Mouse (Mus musculus): ENCODE measurements around the gene Metap1d. TPM values are rescaled to one million over a fixed set of nuclear protein-coding genes. Genes with fewer than 3 reads are reported as not detected.

Gene Metap1d
- polyA plus RNA-seq, 1 experiment from 2014 or later: 43.0 TPM

GRCm38 (mm10) chr2:71550330-71550729 is 97.3 kb downstream of the Metap1d start:
- ATAC-seq (ENCODE audit: low read depth) (no peak), DNase-seq (ENCODE audit: low spot score) (no peak)
- Histone ChIP-seq H3K4me1 (ENCODE audit: control insufficient read depth, insufficient read depth, low read length) (peaks cover 10% of the 10 kb centered on the region), H3K4me2 (ENCODE audit: low read depth, low read length) (no peak overlapping the region), H3K27ac (replicated peaks; ENCODE audit: low read depth, low read length) (no peak overlapping the region), H3K9me3 (ENCODE audit: control insufficient read depth, low read length) (no peaks in the 10 kb centered on the region), H3K36me3 (ENCODE audit: control insufficient read depth, insufficient read depth, low read length) (no peaks in the 10 kb centered on the region), H3K9ac (ENCODE audit: low read depth, low read length) (no peak overlapping the region), H3K4me3 (ENCODE audit: low read depth, low read length) (no peak overlapping the region), H3K27me3 (replicated peaks; ENCODE audit: control insufficient read depth, insufficient read depth, low read length) (peaks cover 67% of the 10 kb centered on the region)
- WGBS: 33% methylated on average over 3 of the region's 3 CpGs

GRCm38 (mm10) chr2:71551704-71552103 is 98.6 kb downstream of the Metap1d start:
- no peak overlapping the region for H3K9ac ChIP-seq (ENCODE audit: low read depth, low read length)
- H3K4me2 ChIP-seq (ENCODE audit: low read depth, low read length): peak overlapping the region; percentile 39; the same call in 1 of the 2 replicates
- H3K27me3 ChIP-seq (replicated peaks; ENCODE audit: control insufficient read depth, insufficient read depth, low read length): peaks cover 57% of the 10 kb centered on the region

GRCm38 (mm10) chr2:71556071-71556470 is 103.0 kb downstream of the Metap1d start:
- no peak for DNase-seq (ENCODE audit: low spot score)
- Histone ChIP-seq H3K27me3 (replicated peaks; ENCODE audit: control insufficient read depth, insufficient read depth, low read length) (peaks cover 24% of the 10 kb centered on the region), H3K9ac (ENCODE audit: low read depth, low read length) (no peak overlapping the region), H3K4me3 (ENCODE audit: low read depth, low read length) (no peak overlapping the region), H3K36me3 (ENCODE audit: control insufficient read depth, insufficient read depth, low read length) (no peaks in the 10 kb centered on the region), H3K4me1 (ENCODE audit: control insufficient read depth, insufficient read depth, low read length) (no peaks in the 10 kb centered on the region), H3K27ac (replicated peaks; ENCODE audit: low read depth, low read length) (no peak overlapping the region), H3K9me3 (ENCODE audit: control insufficient read depth, low read length) (peaks cover 8% of the 10 kb centered on the region; the same call in 1 of the 2 replicates), H3K4me2 (ENCODE audit: low read depth, low read length) (no peak overlapping the region)
- WGBS: 65% methylated on average over 5 of the region's 5 CpGs
- no peak for ATAC-seq (ENCODE audit: low read depth)

More at GRCm38 (mm10) chr2:71551704-71552103, 98.6 kb downstream of the Metap1d start:
- no peak overlapping the region for H3K27ac ChIP-seq (replicated peaks; ENCODE audit: low read depth, low read length)
- H3K36me3 ChIP-seq (ENCODE audit: control insufficient read depth, insufficient read depth, low read length): no peaks in the 10 kb centered on the region
- no peaks in the 10 kb centered on the region for H3K9me3 ChIP-seq (ENCODE audit: control insufficient read depth, low read length)
- peaks cover 2% of the 10 kb centered on the region for H3K4me1 ChIP-seq (ENCODE audit: control insufficient read depth, insufficient read depth, low read length)
- ATAC-seq (ENCODE audit: low read depth) (0 out of 2 replicates have a peak, but pooled peaks have one; percentile 38), DNase-seq (ENCODE audit: low spot score) (no peak)
- 4% methylated on average over 16 of the region's 18 CpGs for WGBS
- peak overlapping the region; percentile 11; the same call in 1 of the 2 replicates for H3K4me3 ChIP-seq (ENCODE audit: low read depth, low read length)

GRCm38 (mm10) chr2:71566466-71566865 is 113.4 kb downstream of the Metap1d start:
- Histone ChIP-seq H3K27ac (replicated peaks; ENCODE audit: low read depth, low read length) (no peak overlapping the region), H3K4me2 (ENCODE audit: low read depth, low read length) (no peak overlapping the region), H3K36me3 (ENCODE audit: control insufficient read depth, insufficient read depth, low read length) (no peaks in the 10 kb centered on the region), H3K9ac (ENCODE audit: low read depth, low read length) (no peak overlapping the region), H3K4me3 (ENCODE audit: low read depth, low read length) (no peak overlapping the region), H3K4me1 (ENCODE audit: control insufficient read depth, insufficient read depth, low read length) (no peaks in the 10 kb centered on the region), H3K9me3 (ENCODE audit: control insufficient read depth, low read length) (no peaks in the 10 kb centered on the region), H3K27me3 (replicated peaks; ENCODE audit: control insufficient read depth, insufficient read depth, low read length) (no peaks in the 10 kb centered on the region)
- no peak for DNase-seq (ENCODE audit: low spot score)
- ATAC-seq (ENCODE audit: low read depth): no peak
- WGBS: 77% methylated on average over 9 of the region's 9 CpGs

- H3K4me3 ChIP-seq (ENCODE audit: low read depth, low read length): no peak overlapping the region
- 20% methylated on average over 4 of the region's 4 CpGs for WGBS
- no peak overlapping the region for H3K4me2 ChIP-seq (ENCODE audit: low read depth, low read length)
- H3K9me3 ChIP-seq (ENCODE audit: control insufficient read depth, low read length): 0 out of 2 replicates have a peak, but pooled peaks cover 5% of the 10 kb centered on the region
- peak; percentile 37 for DNase-seq (ENCODE audit: low spot score)
- H3K27me3 ChIP-seq (replicated peaks; ENCODE audit: control insufficient read depth, insufficient read depth, low read length): no peaks in the 10 kb centered on the region
- H3K9ac ChIP-seq (ENCODE audit: low read depth, low read length): no peak overlapping the region
- H3K27ac ChIP-seq (replicated peaks; ENCODE audit: low read depth, low read length): no peak overlapping the region
- ATAC-seq (ENCODE audit: low read depth): no peak
- H3K36me3 ChIP-seq (ENCODE audit: control insufficient read depth, insufficient read depth, low read length): no peaks in the 10 kb centered on the region
- H3K4me1 ChIP-seq (ENCODE audit: control insufficient read depth, insufficient read depth, low read length): no peaks in the 10 kb centered on the region
Measured at GRCm38 (mm10) chr2:71573736-71574135, 120.7 kb downstream of the Metap1d start.

Other genes starting within 250 kb of the Metap1d start
- 103 and 105 TPM in 2 replicates for gene Dync1i2, start 241.6 kb upstream of the Metap1d start, polyA plus RNA-seq (2014; fragmentation: Nextera tagmentation; extraction: Ambion mirVana)
- 38.0 and 44.6 TPM in 2 replicates for gene Slc25a12, start 85.5 kb upstream of the Metap1d start, polyA plus RNA-seq (2014; fragmentation: Nextera tagmentation; extraction: Ambion mirVana)
- 96.6 and 103 TPM in 2 replicates for gene Hat1, start 64.3 kb upstream of the Metap1d start, polyA plus RNA-seq (2014; fragmentation: Nextera tagmentation; extraction: Ambion mirVana)
- gene Dlx1, start 74.8 kb downstream of the Metap1d start, polyA plus RNA-seq (2014; fragmentation: Nextera tagmentation; extraction: Ambion mirVana): 13.1 and 15.2 TPM in 2 replicates
- 5.5 and 5.7 TPM in 2 replicates for gene Dlx2, start 93.5 kb downstream of the Metap1d start, polyA plus RNA-seq (2014; fragmentation: Nextera tagmentation; extraction: Ambion mirVana)

Data from embryonic facial prominence, embryonic 14.5 days (tissue).